8 mouse cellular contexts compared by ENCODE assay signal in the genomic region with DNA sequence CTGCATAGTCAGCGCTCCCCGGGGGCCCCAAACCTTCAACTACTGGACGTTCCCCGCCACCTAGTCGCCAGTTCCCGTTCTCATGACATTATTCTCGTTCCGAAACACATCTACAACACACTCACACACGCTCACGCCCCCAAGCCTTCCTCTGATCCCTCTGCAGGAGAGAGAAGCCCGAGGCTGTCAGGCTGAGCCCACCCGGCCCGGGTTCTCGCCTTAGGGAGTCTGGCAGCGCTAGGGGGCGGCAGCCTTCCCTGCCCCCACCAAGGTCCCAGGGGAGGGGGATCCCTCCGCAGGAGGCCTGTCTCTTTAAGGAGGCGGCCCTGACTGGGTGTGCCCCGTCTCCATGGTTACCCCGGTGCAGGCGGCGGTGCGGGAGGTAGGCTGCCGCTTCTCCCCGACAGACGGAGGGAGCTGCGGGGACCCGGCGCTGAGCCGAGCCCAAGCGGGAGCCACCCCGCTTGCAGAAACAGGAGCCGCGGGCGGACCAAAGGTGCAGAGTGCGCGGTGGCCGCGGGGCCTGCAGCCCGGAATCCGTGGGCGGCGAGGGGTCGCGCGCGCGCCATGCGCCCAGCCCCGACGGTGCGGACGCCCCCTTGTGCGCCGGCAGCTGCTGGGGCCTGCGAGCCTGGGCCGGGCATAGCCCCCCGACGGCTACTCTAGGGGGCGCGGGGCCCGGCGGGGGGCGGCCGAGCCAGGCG. TPM values are rescaled to one million over a fixed set of nuclear protein-coding genes. Genes with fewer than 3 reads are reported as not detected.
A peak's percentile ranks its signal among the peaks of the same experiment; 100 is the strongest.
DNase-seq lines count a peak whose midpoint lies in the region; ATAC-seq lines count a peak whose summit lies in the region.

Gene Kcnh3, plus strand, starts transcription at position 654 of the 704 bp plus-strand sequence.

- no peaks in the 10 kb centered on the region for H3K36me3 ChIP-seq in intestine, embryonic 15.5 days

- H3K9ac ChIP-seq in intestine, embryonic 15.5 days: peak within 1 kb of the TSS; percentile 37

- ATAC-seq in cerebellum, adult (ENCODE audit: insufficient number of reproducible peaks, low FRiP score, low TSS enrichment): peak; percentile 21; the same call in 1 of the 2 replicates
- peak; percentile 70 for ATAC-seq in intestine, embryonic 15.5 days

- H3K27me3 ChIP-seq in intestine, embryonic 15.5 days (replicated peaks): peaks cover 85% of the 10 kb centered on the region

- peaks cover 37% of the 10 kb centered on the region for H3K4me1 ChIP-seq in intestine, embryonic 15.5 days (replicated peaks)

- H3K9me3 ChIP-seq in intestine, embryonic 15.5 days: no peaks in the 10 kb centered on the region

- intact Hi-C loops in left cerebral cortex, postnatal 25 days (cut with DNase I): loop anchor here (1.0 to 5.0 kb wide), 3 partner anchors 25 to 417 kb away; partner anchors contain the start of gene Ddn

- H3K4me3 ChIP-seq in intestine, embryonic 15.5 days (replicated peaks): peak within 1 kb of the TSS; percentile 44

- H3K4me2 ChIP-seq in intestine, embryonic 15.5 days (replicated peaks): peak within 1 kb of the TSS; percentile 93

- under 1% methylated on average over 55 of the region's 66 CpGs for WGBS in intestine, embryonic 15.5 days

- no peak within 1 kb of the TSS for H3K27ac ChIP-seq in intestine, embryonic 15.5 days

- no peak for DNase-seq in cerebellum, postnatal 4 days (ENCODE audit: low spot score in 2 of 2)
- DNase-seq in cerebellum, adult 11-12 months: peak; percentile 66
- peak in 1 of 2 experiments; percentile 84 for DNase-seq in frontal cortex, adult 2 months (ENCODE audit: extremely low spot score in 1 of 2, low spot score in 1 of 2)
- DNase-seq in left cerebral cortex, postnatal 25 days (ENCODE audit: low spot score in 2 of 2): peak; percentile 78 to 88
- peak; percentile 50 for DNase-seq in mesoderm, embryonic 11.5 days (ENCODE audit: low read depth, low spot score)
- DNase-seq in spleen, postnatal 14 days (ENCODE audit: low spot score in 2 of 2): peak; percentile 20 to 41

RNA-seq across cellular contexts. Expression of gene Kcnh3, which starts in this region (rescaled TPM):
- 166 and 196 TPM in 2 replicates for polyA plus RNA-seq in frontal cortex, adult 2 months (2012; rRNA removed)
- polyA plus RNA-seq in intestine, embryonic 15.5 days (2015; fragmentation: Nextera tagmentation; extraction: Ambion mirVana): 0.45 and 1.00 TPM in 2 replicates
- 100 to 1,000 TPM; 171 to 172 TPM for total RNA-seq in left cerebral cortex, postnatal 25 days (2021)

Comparison
In these comparisons a context has a peak if more than half of its experiments do, and no peak if none do; other contexts are left out.
1. RNA of gene Kcnh3 (polyA plus RNA-seq): 166 to 196 TPM in frontal cortex, adult 2 months; 0.45 to 1.00 TPM in intestine, embryonic 15.5 days; every median in the first group is over 10 times any median in the second.
2. DNase-seq: peak in cerebellum, adult 11-12 months (single experiment), left cerebral cortex, postnatal 25 days (2 of 2), mesoderm, embryonic 11.5 days (single experiment) and spleen, postnatal 14 days (2 of 2); none in cerebellum, postnatal 4 days (0 of 2).
3. Peak in ATAC-seq, H3K4me3 ChIP-seq, H3K9ac ChIP-seq and H3K4me2 ChIP-seq in intestine, embryonic 15.5 days; RNA of the gene not detected or under 1 TPM.